Mouse (Mus musculus) right cerebral cortex, postnatal 36 days (tissue): ENCODE results near the gene Gjb5.

Experiments
- DNase-seq, 2 experiments: peaks; one replicate each; pipeline ENCODE4 v3.0.0; 2022; ENCODE audit warnings: low spot score in 2 of 2, mixed read lengths in 1 of 2

Gene Gjb5

GRCm38 (mm10) chr4:127311561-127311960 is 46.4 kb downstream of the Gjb5 start:
- no peak for DNase-seq

- DNase-seq: no peak
Measured at GRCm38 (mm10) chr4:127306915-127307314, 51.1 kb downstream of the Gjb5 start.
